8 mouse cellular contexts compared by ENCODE assay signal in the genomic region with DNA sequence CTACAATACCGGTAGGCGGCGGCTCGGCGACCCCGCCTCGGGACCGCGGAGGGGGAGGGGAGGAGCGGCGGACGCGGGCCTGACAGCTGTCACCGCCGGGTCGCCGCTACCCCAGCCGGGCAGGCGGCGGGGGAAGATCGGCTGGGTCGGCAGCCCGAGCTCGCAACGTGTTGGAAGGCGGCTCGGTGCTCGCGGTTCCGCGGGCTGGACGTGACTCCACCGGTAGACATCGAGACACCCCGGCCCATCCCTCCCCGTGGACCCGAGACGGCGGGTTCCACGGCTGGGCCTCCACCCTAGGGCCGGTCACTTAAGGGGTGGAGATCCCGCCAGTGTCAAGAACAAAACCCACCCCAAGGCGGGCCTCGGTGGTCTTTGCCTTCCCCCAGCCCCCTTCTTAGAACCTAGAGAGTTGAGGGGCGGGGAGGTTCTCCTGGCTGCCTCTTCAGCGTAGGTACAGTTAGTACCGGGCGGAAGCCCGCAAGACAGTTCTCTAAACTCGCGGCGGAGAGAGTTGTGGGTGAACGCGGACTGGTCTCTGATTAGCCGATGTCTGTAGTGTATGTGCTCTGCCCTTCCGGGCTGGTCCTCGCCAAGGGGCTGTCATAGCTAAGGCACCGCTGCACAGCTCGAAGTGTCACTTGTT. TPM values are rescaled to one million over a fixed set of nuclear protein-coding genes. Genes with fewer than 3 reads are reported as not detected.
DNase-seq lines count a peak whose midpoint lies in the region; ATAC-seq and TF ChIP-seq lines count a peak whose summit lies in the region.

No protein-coding gene starts in this region.

- H3K4me3 ChIP-seq in layer of hippocampus, adult 2 months = peak overlapping the region; percentile 83
- peak overlapping the region; percentile 94 for H3K4me3 ChIP-seq in forebrain, embryonic 16.5 days (replicated peaks; ENCODE audit: low read length)
- H3K4me3 ChIP-seq in kidney, embryonic 15.5 days (replicated peaks) = peak overlapping the region; percentile 95

- H3K27me3 ChIP-seq in forebrain, embryonic 16.5 days (replicated peaks; ENCODE audit: control insufficient read depth, insufficient read depth, low read length) = no peaks in the 10 kb centered on the region
- no peaks in the 10 kb centered on the region for H3K27me3 ChIP-seq in kidney, embryonic 15.5 days

- TF ChIP-seq CTCF in layer of hippocampus, adult 2 months (conservative IDR thresholded peaks at IDR 0.05) = no peak

- under 1% methylated on average over 54 of the region's 59 CpGs for WGBS in forebrain, embryonic 16.5 days
- WGBS in kidney, embryonic 15.5 days = under 1% methylated on average over 55 of the region's 59 CpGs

- H3K4me1 ChIP-seq in forebrain, embryonic 16.5 days (replicated peaks; ENCODE audit: control insufficient read depth, insufficient read depth, low read length) = peaks cover 15% of the 10 kb centered on the region
- H3K4me1 ChIP-seq in kidney, embryonic 15.5 days = peaks cover 17% of the 10 kb centered on the region

- peak overlapping the region; percentile 67 for H3K4me2 ChIP-seq in forebrain, embryonic 16.5 days (ENCODE audit: low read length)
- peak overlapping the region; percentile 82 for H3K4me2 ChIP-seq in kidney, embryonic 15.5 days

- peak overlapping the region; percentile 88 for H3K9ac ChIP-seq in forebrain, embryonic 16.5 days (replicated peaks; ENCODE audit: low read depth, low read length)
- peak overlapping the region; percentile 72 for H3K9ac ChIP-seq in kidney, embryonic 15.5 days

- H3K9me3 ChIP-seq in forebrain, embryonic 16.5 days (ENCODE audit: control insufficient read depth, low read length) = no peaks in the 10 kb centered on the region
- H3K9me3 ChIP-seq in kidney, embryonic 15.5 days (replicated peaks) = no peaks in the 10 kb centered on the region

- H3K27ac ChIP-seq in layer of hippocampus, adult 2 months = peak overlapping the region; percentile 93
- peak overlapping the region; percentile 58 for H3K27ac ChIP-seq in forebrain, embryonic 16.5 days (ENCODE audit: low read length)
- peak overlapping the region; percentile 68 for H3K27ac ChIP-seq in kidney, embryonic 15.5 days

- no peak for DNase-seq in layer of hippocampus, adult 2 months (ENCODE audit: low spot score in 2 of 2)
- DNase-seq in layer of hippocampus, adult 9-11 months = no peak
- DNase-seq in adipocyte (ENCODE audit: low spot score) = peak; percentile 22
- peak; percentile 20 for DNase-seq in lung, postnatal 25 days (ENCODE audit: low spot score)
- peak; percentile 33 for DNase-seq in spleen, adult 12 weeks (ENCODE audit: low spot score)
- no peak for DNase-seq in layer of hippocampus, adult 11-12 months (ENCODE audit: low spot score)

- peaks cover 2% of the 10 kb centered on the region; the same call in 1 of the 2 replicates for H3K36me3 ChIP-seq in forebrain, embryonic 16.5 days (ENCODE audit: control insufficient read depth, insufficient read depth)
- peaks cover 21% of the 10 kb centered on the region for H3K36me3 ChIP-seq in kidney, embryonic 15.5 days

- ATAC-seq in forebrain, embryonic 16.5 days = peak; percentile 70
- ATAC-seq in kidney, embryonic 15.5 days (replicated peaks; ENCODE audit: low FRiP score) = peak; percentile 79

RNA-seq across cellular contexts. Expression of gene Hcfc2, which starts 3.5 kb away (rescaled TPM):
- total RNA-seq in layer of hippocampus, adult 2 months (2021) = 10 to 100 TPM; 46.7 to 51.5 TPM
- polyA plus RNA-seq in forebrain, embryonic 16.5 days (2015; fragmentation: Nextera tagmentation; extraction: Ambion mirVana) = 54.6 and 59.7 TPM in 2 replicates
- 33.2 and 33.3 TPM in 2 replicates for polyA plus RNA-seq in kidney, embryonic 15.5 days (2015; fragmentation: Nextera tagmentation; extraction: Ambion mirVana)

RNA-seq across cellular contexts. Expression of gene Glt8d2, which starts 9.0 kb away (rescaled TPM):
- 10 to 100 TPM; 17.9 to 18.6 TPM for total RNA-seq in layer of hippocampus, adult 2 months (2021)
- 3.1 TPM in 2 replicates for polyA plus RNA-seq in forebrain, embryonic 16.5 days (2015; fragmentation: Nextera tagmentation; extraction: Ambion mirVana)
- 4.0 and 5.0 TPM in 2 replicates for polyA plus RNA-seq in kidney, embryonic 15.5 days (2015; fragmentation: Nextera tagmentation; extraction: Ambion mirVana)

Comparison
In these comparisons a context has a peak if more than half of its experiments do, and no peak if none do; other contexts are left out.
1. DNase-seq: peak in adipocyte (single experiment), lung, postnatal 25 days (single experiment) and spleen, adult 12 weeks (single experiment); none in layer of hippocampus, adult 2 months (0 of 2), layer of hippocampus, adult 9-11 months (single experiment) and layer of hippocampus, adult 11-12 months (single experiment).
2. Peak in every context shown above with its lines, with median percentiles within 50 percentile points of each other: H3K27ac ChIP-seq and H3K4me3 ChIP-seq.